Mouse (Mus musculus) thymus, postnatal 10 days (tissue): ENCODE measurements around the gene Gm47969.
"Not testable (repeated sequence)": the region's sequence is repeated elsewhere in the genome, so short reads cannot be mapped to it uniquely, and the experiment has no call there.

Experiments used
- DNase-seq, 2 experiments: peaks; one replicate each; pipeline ENCODE4 v3.0.0; 2021; ENCODE audit warnings: low spot score in 2 of 2

Gm47969 gene

GRCm38 (mm10) chr1:83044882-83045427 lies at the start of gene Gm47969:
Gene Gm47969, plus strand, starts transcription at chr1:83044932.
- no peak for DNase-seq

GRCm38 (mm10) chr1:83000306-83000705 lies 44.4 kb upstream of the Gm47969 start, which contains the start of gene Gm47959:
Gene Gm47959, plus strand, starts transcription at chr1:83000548.
- DNase-seq, result not testable (repeated sequence)

GRCm38 (mm10) chr1:83006218-83007179 lies 38.2 kb upstream of the Gm47969 start:
- DNase-seq, result no peak

- no peak for DNase-seq
Observed at GRCm38 (mm10) chr1:83007471-83007870, 37.3 kb upstream of the Gm47969 start.

- DNase-seq, result no peak
Observed at GRCm38 (mm10) chr1:83014477-83014876, 30.3 kb upstream of the Gm47969 start.

GRCm38 (mm10) chr1:83015329-83015879 lies 29.3 kb upstream of the Gm47969 start:
- DNase-seq, result no peak

GRCm38 (mm10) chr1:83016556-83016955 lies 28.2 kb upstream of the Gm47969 start:
- DNase-seq, result no peak

GRCm38 (mm10) chr1:83031950-83032349 lies 12.8 kb upstream of the Gm47969 start:
- no peak for DNase-seq

- no peak for DNase-seq
Observed at GRCm38 (mm10) chr1:83032508-83032907, 12.2 kb upstream of the Gm47969 start.

- no peak for DNase-seq
Observed at GRCm38 (mm10) chr1:83034509-83034908, 10.2 kb upstream of the Gm47969 start.

GRCm38 (mm10) chr1:83036892-83037667 lies 7.7 kb upstream of the Gm47969 start:
- no peak for DNase-seq

GRCm38 (mm10) chr1:83038109-83038672 lies 6.5 kb upstream of the Gm47969 start, which contains the start of gene Slc19a3:
Gene Slc19a3, minus strand, starts transcription at chr1:83038448.
- DNase-seq, result no peak

- DNase-seq, result no peak
Observed at GRCm38 (mm10) chr1:83039080-83039479, 5.7 kb upstream of the Gm47969 start.

- DNase-seq, result no peak
Observed at GRCm38 (mm10) chr1:83042380-83042779, 2.4 kb upstream of the Gm47969 start, which contains the start of gene Krtap28-10. Gene Krtap28-10, minus strand, starts transcription at chr1:83042480.

GRCm38 (mm10) chr1:83058481-83058880 lies 13.7 kb downstream of the Gm47969 start:
- no peak for DNase-seq

GRCm38 (mm10) chr1:83059278-83059677 lies 14.5 kb downstream of the Gm47969 start, which contains the start of gene A030005K14Rik:
Gene A030005K14Rik, minus strand, starts transcription at chr1:83059378.
- DNase-seq, result no peak

GRCm38 (mm10) chr1:83060643-83061042 lies 15.9 kb downstream of the Gm47969 start, which contains the start of gene Krtap28-13:
Gene Krtap28-13, plus strand, starts transcription at chr1:83060930.
- no peak for DNase-seq

- no peak for DNase-seq
Observed at GRCm38 (mm10) chr1:83064851-83065250, 20.1 kb downstream of the Gm47969 start.

- no peak for DNase-seq
Observed at GRCm38 (mm10) chr1:83066577-83066976, 21.8 kb downstream of the Gm47969 start.

GRCm38 (mm10) chr1:83067205-83067604 lies 22.5 kb downstream of the Gm47969 start:
- no peak for DNase-seq

GRCm38 (mm10) chr1:83075526-83076189 lies 30.9 kb downstream of the Gm47969 start:
- DNase-seq, result no peak
